Mouse (Mus musculus) yolk sac, embryonic 10.5 days (tissue): ENCODE measurements around the gene Stk38l.
"Not testable (repeated sequence)": the region's sequence is repeated elsewhere in the genome, so short reads cannot be mapped to it uniquely, and the experiment has no call there.

Source experiments
- DNase-seq: peaks from one replicate; pipeline ENCODE4 v3.0.0-alpha.2; 2017; ENCODE audit warnings: low spot score

The Stk38l gene

DNA sequence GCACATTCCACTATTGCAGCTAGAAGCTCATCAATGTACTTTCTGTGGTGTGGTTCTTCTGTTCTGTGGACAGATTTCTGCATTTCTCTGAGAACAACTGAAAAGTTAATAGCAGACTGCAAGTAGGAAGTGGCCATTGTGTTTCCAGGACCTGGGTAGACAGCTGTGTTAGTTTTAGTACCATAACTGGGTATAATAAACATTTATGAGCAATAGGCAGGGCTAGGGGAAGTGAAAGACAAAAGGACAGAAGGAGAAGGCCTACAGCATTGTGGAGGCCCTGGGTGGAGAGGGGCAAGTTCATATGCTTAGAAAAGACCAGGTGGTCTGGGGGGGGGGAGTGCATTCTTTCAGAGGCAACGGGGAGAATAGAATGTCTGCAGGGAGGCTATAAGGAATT is 8.8 kb downstream of the Stk38l start:
- no peak for DNase-seq

GRCm38 (mm10) chr6:146738889-146739288 is 14.1 kb downstream of the Stk38l start:
- no peak for DNase-seq

- DNase-seq: no peak
These were observed 15.9 kb downstream of the Stk38l start for GRCm38 (mm10) chr6:146740724-146741123.

DNA sequence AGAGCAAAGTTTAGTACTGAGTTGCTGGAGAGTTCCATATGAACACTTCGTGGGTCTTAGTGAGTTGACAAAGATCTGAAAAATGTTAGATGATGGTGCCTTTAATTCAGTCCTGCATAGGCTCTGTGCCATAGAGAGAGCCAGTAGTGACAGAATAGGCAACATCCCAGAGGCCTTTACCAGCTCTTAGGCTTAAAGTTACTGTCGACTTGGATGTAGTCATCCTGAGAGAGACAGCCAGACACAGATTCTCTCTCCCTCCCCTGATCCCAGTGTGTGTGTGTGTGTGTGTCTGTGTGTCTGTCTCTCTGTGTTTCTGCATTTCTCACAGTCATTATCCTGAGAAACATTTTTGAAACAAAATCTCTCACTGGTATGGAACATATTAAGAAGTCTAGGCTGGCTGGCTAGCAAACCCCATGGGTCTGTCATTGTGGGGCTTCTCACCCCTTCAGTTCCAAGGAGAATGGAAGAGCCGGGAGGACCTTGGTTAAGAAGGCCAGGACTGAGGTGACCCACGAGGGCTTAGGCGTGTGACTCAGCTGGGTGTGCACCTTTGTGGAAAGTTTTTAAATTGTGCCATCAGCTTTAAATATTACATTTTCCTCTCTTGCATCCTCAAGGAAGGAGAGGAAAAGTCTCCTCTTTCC is 17.3 kb downstream of the Stk38l start:
- no peak for DNase-seq

GRCm38 (mm10) chr6:146744266-146744665 is 19.5 kb downstream of the Stk38l start:
- not testable (repeated sequence) for DNase-seq

DNA sequence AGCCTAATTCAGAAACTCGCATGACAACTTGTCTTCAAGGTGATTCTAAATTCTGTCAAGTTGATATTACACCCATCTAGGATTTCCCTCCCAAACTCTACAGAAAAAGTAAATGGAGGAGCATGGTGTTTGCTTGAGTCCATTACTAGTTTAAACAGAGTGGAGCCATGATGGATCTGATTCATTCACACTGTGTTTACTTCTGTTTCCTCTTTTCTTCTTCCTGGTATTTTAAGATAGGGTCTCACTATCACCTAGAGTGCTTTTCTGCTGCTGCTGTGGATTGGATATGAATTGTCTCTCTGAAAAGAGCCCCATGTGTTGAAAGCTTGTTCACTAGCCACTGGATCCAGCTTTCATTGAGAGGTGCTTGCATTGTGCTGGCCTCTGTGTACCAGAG is 20.4 kb downstream of the Stk38l start:
- DNase-seq: no peak

GRCm38 (mm10) chr6:146746577-146746976 is 21.8 kb downstream of the Stk38l start:
- no peak for DNase-seq

- no peak for DNase-seq
These were observed 22.3 kb downstream of the Stk38l start for GRCm38 (mm10) chr6:146747057-146747456.

DNA sequence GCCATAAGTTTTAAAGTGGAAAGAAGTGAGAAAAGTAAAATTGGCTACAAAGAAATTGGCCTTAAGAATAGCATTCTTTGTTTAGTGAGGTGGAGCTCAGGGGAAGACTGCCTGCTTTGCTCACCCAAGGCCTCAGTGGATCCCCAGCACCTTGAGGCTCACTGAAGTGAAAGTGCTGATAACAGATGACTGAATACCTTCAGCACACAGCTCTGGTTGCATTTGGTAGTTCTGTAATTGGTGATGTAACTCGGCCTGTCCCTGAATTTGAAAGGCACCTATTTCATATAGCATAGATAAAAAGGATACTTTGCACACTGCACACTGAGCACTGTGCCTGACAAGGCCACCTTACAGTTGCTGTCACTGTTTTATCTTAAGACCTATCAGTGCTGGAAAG is 23.5 kb downstream of the Stk38l start:
- no peak for DNase-seq

- DNase-seq: no peak
These were observed 26.9 kb downstream of the Stk38l start for GRCm38 (mm10) chr6:146751671-146752070.

DNA sequence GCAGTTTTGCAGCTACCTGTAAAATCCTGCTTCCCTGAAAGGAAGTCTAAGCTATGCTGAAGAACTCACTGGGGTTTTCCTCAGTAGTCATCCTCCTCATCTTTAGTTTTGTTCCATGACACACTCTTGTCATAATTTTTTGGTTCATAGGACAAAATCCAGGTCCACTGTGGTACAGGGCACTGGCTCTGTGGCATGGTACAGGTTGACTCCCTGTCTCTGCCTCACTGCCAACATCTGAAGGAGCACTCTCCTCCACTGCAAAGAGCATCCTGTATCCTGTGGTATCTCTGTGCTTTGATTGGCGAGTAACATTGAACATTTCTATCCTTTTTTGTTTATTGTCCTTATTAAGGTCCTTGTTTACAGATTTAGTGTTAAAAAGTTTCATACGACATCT is 27.4 kb downstream of the Stk38l start:
- DNase-seq: no peak

GRCm38 (mm10) chr6:146752612-146753011 is 27.8 kb downstream of the Stk38l start:
- no peak for DNase-seq

GRCm38 (mm10) chr6:146753560-146754160 is 28.9 kb downstream of the Stk38l start:
- no peak for DNase-seq

DNA sequence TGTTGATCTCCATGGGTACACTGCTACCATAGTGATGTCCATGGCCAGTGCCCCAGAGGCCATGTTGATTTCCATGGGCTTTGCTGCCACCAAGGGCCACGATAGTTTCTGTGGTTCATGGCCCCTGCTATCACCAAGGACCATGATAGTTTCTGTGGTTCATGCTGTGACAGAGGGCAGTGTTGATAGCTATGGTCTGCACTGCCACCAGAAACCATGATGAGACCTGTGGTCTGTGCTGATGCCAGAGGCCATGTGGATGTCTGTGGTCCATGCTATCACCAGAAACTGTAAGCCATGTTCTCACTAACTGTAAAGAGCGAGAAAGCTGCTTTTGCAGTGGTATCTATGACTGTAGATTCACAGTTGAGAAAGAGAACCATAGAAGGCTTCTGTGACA is 30.3 kb downstream of the Stk38l start:
- no peak for DNase-seq

GRCm38 (mm10) chr6:146755679-146756078 is 30.9 kb downstream of the Stk38l start:
- no peak for DNase-seq

DNA sequence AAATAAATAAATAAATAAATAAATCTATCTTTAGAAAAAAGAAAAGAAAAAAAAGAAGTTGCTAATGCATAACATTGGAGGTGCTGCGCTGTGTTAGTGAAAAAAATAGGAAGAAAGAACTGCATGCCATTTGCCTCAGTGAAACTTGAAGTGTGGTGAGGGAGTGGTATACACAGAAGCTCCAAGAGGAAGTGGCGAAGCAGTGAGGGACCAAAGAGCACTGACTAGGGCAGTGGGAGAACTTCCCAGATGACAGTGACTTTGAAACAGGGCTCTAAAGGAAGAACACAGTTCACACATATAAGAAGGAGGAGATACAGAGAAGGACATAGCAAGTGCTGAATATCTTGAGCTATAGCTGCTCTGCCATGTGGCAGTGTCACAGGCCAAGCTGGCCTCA is 34.2 kb downstream of the Stk38l start:
- DNase-seq: no peak

DNA sequence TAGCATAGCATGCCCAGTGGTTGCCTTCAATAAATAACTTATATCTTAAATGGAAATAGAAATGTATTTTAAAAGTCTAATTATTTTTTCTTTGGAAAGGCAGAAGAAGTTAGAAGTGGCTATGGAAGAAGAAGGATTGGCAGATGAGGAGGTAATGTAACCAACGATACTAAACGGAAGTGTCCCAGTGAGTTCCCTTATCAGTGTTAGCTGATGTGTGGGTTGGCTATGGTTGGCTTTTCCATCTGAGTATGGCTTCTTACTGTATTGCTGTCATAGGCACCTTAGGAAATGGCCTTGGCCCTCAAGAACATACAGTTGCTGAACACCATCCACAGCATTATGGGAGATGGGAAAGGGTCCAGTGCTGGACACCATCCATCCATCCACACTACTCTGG is 35.2 kb downstream of the Stk38l start:
- DNase-seq: no peak

GRCm38 (mm10) chr6:146760736-146761135 is 35.9 kb downstream of the Stk38l start:
- no peak for DNase-seq

GRCm38 (mm10) chr6:146762264-146762898 is 37.6 kb downstream of the Stk38l start:
- DNase-seq: no peak

GRCm38 (mm10) chr6:146764593-146764992 is 39.8 kb downstream of the Stk38l start:
- no peak for DNase-seq

- no peak for DNase-seq
These were observed 40.5 kb downstream of the Stk38l start for GRCm38 (mm10) chr6:146765270-146765669.

DNA sequence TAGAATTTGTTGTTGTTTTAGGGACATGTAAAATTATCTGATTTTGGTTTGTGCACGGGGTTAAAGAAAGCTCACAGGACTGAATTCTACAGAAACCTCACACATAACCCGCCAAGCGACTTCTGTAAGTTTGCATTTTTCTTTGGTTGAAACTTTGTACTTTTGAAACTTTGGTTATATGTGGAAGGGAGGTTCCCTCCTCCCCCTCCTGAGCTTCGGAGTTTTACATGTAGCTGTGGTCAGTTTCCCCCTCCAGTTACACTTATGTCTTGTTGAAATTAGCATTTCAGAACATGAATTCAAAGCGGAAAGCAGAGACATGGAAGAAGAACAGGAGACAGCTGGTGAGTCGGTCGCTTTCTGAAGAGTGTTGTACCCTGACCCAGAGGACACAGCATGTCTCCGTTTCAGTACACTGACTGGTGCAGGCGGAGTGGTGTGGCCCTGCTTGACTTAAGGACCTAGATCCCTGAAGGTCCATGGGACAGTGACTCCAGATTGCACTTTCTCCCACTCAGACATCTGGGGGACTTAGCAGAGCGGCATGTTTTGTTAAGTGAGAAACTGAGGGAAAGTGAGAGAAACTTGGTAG is 44.1 kb downstream of the Stk38l start:
- no peak for DNase-seq
